8 mouse cellular contexts compared by ENCODE assay signal in the genomic region with DNA sequence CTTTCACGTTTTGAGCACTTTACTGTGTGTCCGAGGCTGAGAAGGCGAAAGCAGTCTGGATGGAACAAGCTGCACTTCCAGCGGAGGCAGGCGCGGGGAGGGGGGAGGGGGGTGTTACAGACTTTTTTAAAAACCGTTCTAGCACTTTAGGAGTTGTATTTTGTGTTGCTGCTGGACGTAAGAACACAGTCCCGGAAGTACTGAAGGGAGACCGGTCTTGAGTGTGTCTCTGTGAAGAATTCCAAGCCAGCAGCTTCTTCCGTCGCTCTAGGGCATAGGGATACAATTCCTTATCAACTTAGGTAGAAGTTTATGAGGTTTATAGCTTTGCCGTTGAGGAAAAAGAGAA.
DNase-seq lines count a peak whose midpoint lies in the region; ATAC-seq and TF ChIP-seq lines count a peak whose summit lies in the region.

No protein-coding gene starts in this region.

- H3K9ac ChIP-seq in intestine, postnatal 0 days (ENCODE audit: low read depth, low read length), result peak overlapping the region; percentile 42

- DNase-seq in adrenal gland, postnatal 10 days, result peak; percentile 21
- no peak for DNase-seq in adrenal gland, adult 18-20 months (ENCODE audit: low spot score in 2 of 2)
- peak; percentile 36 for DNase-seq in thymus, postnatal 25 days
- DNase-seq in thymus, postnatal 0 days (ENCODE audit: low spot score), result no peak
- no peak for DNase-seq in urinary bladder, adult 18-20 months (ENCODE audit: low spot score in 2 of 2)
- DNase-seq in testis, postnatal 10 days (ENCODE audit: low spot score), result no peak

- no peak for TF ChIP-seq CTCF in intestine, postnatal 0 days (IDR thresholded peaks at IDR 0.05; ENCODE audit: low read depth)

- peak overlapping the region; percentile 57 for H3ac ChIP-seq in myocyte (ENCODE audit: control insufficient read depth, insufficient read length)

- no peaks in the 10 kb centered on the region for H3K9me3 ChIP-seq in intestine, postnatal 0 days (ENCODE audit: control insufficient read depth)

- H3K79me2 ChIP-seq in myocyte (ENCODE audit: control insufficient read depth, insufficient read depth), result peaks cover 25% of the 10 kb centered on the region

- H3K27ac ChIP-seq in intestine, postnatal 0 days (ENCODE audit: low read depth, low read length), result peak overlapping the region; percentile 60

- H3K4me3 ChIP-seq in intestine, postnatal 0 days (ENCODE audit: low read depth, low read length), result peak overlapping the region; percentile 52
- H3K4me3 ChIP-seq in myocyte, result peak overlapping the region; percentile 97

- WGBS in intestine, postnatal 0 days, result 19% methylated on average over 13 of the region's 13 CpGs

- H3K36me3 ChIP-seq in intestine, postnatal 0 days (ENCODE audit: control insufficient read depth, insufficient read depth), result no peaks in the 10 kb centered on the region
- H3K36me3 ChIP-seq in myocyte (ENCODE audit: control insufficient read depth, insufficient read depth), result no peaks in the 10 kb centered on the region

- no peaks in the 10 kb centered on the region for H3K4me1 ChIP-seq in intestine, postnatal 0 days (replicated peaks; ENCODE audit: control insufficient read depth, insufficient read depth, low read length)

- no peak for TF ChIP-seq POLR2A in myocyte (IDR thresholded peaks at IDR 0.05; ENCODE audit: insufficient read length, low read depth)

- ATAC-seq in intestine, postnatal 0 days, result peak; percentile 28

- H3K4me2 ChIP-seq in intestine, postnatal 0 days (replicated peaks; ENCODE audit: low read depth), result peak overlapping the region; percentile 73
- H3K4me2 ChIP-seq in myocyte (ENCODE audit: low read depth), result peak overlapping the region; percentile 78

- no peaks in the 10 kb centered on the region for H3K27me3 ChIP-seq in intestine, postnatal 0 days (replicated peaks; ENCODE audit: control insufficient read depth, insufficient read depth, low read length)
- no peaks in the 10 kb centered on the region for H3K27me3 ChIP-seq in myocyte (ENCODE audit: control insufficient read depth, insufficient read depth, insufficient read length)

TF ChIP-seq in myocyte, 11 proteins besides CTCF, POLR2A, EP300 and RAD21:
- TF ChIP-seq E2F4 (IDR thresholded peaks at IDR 0.05; ENCODE audit: insufficient read depth) (no peak), MAX (IDR thresholded peaks at IDR 0.05; ENCODE audit: low read depth) (no peak), REST (IDR thresholded peaks at IDR 0.05; ENCODE audit: insufficient read depth, insufficient read length) (no peak), TCF3 (IDR thresholded peaks at IDR 0.05; ENCODE audit: insufficient read length, low read depth) (no peak), TCF12 (IDR thresholded peaks at IDR 0.05; ENCODE audit: insufficient read depth, poor library complexity, severe bottlenecking) (no peak), CEBPB (IDR thresholded peaks at IDR 0.05; ENCODE audit: insufficient read depth, poor library complexity, severe bottlenecking) (no peak), MYOD1 (IDR thresholded peaks at IDR 0.05; ENCODE audit: control insufficient read depth in 1 of 3, insufficient read length in 2 of 3, low read depth in 2 of 3) (no peak), SRF (IDR thresholded peaks at IDR 0.05; ENCODE audit: control insufficient read depth, insufficient read length, low read depth) (no peak), MYOG (IDR thresholded peaks at IDR 0.05; ENCODE audit: control insufficient read depth in 1 of 3, insufficient read depth in 1 of 3, insufficient read length in 2 of 3, low read depth in 2 of 3) (no peak), POLR2AphosphoS2 (IDR thresholded peaks at IDR 0.05; ENCODE audit: insufficient read length, low read depth) (no peak), USF1 (IDR thresholded peaks at IDR 0.05; ENCODE audit: low read depth) (no peak)
TF ChIP-seq in myocyte: peak in this region for 0.

Comparison
In these comparisons a context has a peak if more than half of its experiments do, and no peak if none do; other contexts are left out.
1. DNase-seq: peak in adrenal gland, postnatal 10 days (single experiment) and thymus, postnatal 25 days (single experiment); none in adrenal gland, adult 18-20 months (0 of 2), thymus, postnatal 0 days (single experiment), urinary bladder, adult 18-20 months (0 of 2) and testis, postnatal 10 days (single experiment).